Comparison of ENCODE assay signal across 8 mouse cellular contexts in genomic region chr14:34823136-34823535, GRCm38 (mm10). TPM values are rescaled to one million over a fixed set of nuclear protein-coding genes. Genes with fewer than 3 reads are reported as not detected.
DNase-seq lines count a peak whose midpoint lies in the region; ATAC-seq lines count a peak whose summit lies in the region.

No protein-coding gene starts in this region.

- 3% methylated on average over 17 of the region's 17 CpGs for WGBS in limb, embryonic 15.5 days

- H3K9ac ChIP-seq in limb, embryonic 15.5 days, result no peak overlapping the region

- H3K9me3 ChIP-seq in limb, embryonic 15.5 days, result no peaks in the 10 kb centered on the region

- no peak overlapping the region for H3K27ac ChIP-seq in limb, embryonic 15.5 days

- 0 out of 2 replicates have a peak, but pooled peaks have one; percentile 19 for ATAC-seq in cerebellum, adult (ENCODE audit: insufficient number of reproducible peaks, low FRiP score, low TSS enrichment)
- ATAC-seq in limb, embryonic 15.5 days (ENCODE audit: insufficient number of reproducible peaks, low FRiP score, low TSS enrichment, low read depth), result no peak

- peaks cover 71% of the 10 kb centered on the region for H3K27me3 ChIP-seq in limb, embryonic 15.5 days

- H3K4me1 ChIP-seq in limb, embryonic 15.5 days, result peaks cover 35% of the 10 kb centered on the region

- peak overlapping the region; percentile 31 for H3K4me2 ChIP-seq in limb, embryonic 15.5 days

- no peaks in the 10 kb centered on the region for H3K36me3 ChIP-seq in limb, embryonic 15.5 days

- peak overlapping the region; percentile 16; the same call in 1 of the 2 replicates for H3K4me3 ChIP-seq in limb, embryonic 15.5 days

- no peak for DNase-seq in cerebellum, adult 11 months
- peak; percentile 64 to 80 for DNase-seq in cerebellum, postnatal 25 days
- DNase-seq in frontal cortex, postnatal 36 days (ENCODE audit: low spot score in 2 of 2), result peak; percentile 70 to 82
- peak; percentile 64 for DNase-seq in kidney, postnatal 14 days
- DNase-seq in right cerebral cortex, postnatal 10 days (ENCODE audit: low spot score in 2 of 2), result peak; percentile 89
- DNase-seq in thymus, adult 18-20 months, result no peak

RNA-seq across cellular contexts. Expression of gene Grid1, which starts 3.2 kb away (rescaled TPM):
- polyA plus RNA-seq in limb, embryonic 15.5 days (2015; fragmentation: Nextera tagmentation; extraction: Ambion mirVana), result 0.45 and 0.51 TPM in 2 replicates

Comparison
In these comparisons a context has a peak if more than half of its experiments do, and no peak if none do; other contexts are left out.
1. DNase-seq: peak in cerebellum, postnatal 25 days (2 of 2), frontal cortex, postnatal 36 days (2 of 2), kidney, postnatal 14 days (single experiment) and right cerebral cortex, postnatal 10 days (2 of 2); none in cerebellum, adult 11 months (single experiment) and thymus, adult 18-20 months (0 of 2).